Mouse (Mus musculus) CH12F3 (cell line): ENCODE data around the gene Olfr1258.
"Not testable (repeated sequence)": the region's sequence is repeated elsewhere in the genome, so short reads cannot be mapped to it uniquely, and the experiment has no call there.

Source experiments
- in situ Hi-C: fragments of 300-500 bp; cut with MboI; formaldehyde crosslinking; loops from 2 replicates; pipeline ENCODE4 v1.14.3; 2020; ENCODE audit warnings: low sequenced_read_pairs

The Olfr1258 gene

DNA sequence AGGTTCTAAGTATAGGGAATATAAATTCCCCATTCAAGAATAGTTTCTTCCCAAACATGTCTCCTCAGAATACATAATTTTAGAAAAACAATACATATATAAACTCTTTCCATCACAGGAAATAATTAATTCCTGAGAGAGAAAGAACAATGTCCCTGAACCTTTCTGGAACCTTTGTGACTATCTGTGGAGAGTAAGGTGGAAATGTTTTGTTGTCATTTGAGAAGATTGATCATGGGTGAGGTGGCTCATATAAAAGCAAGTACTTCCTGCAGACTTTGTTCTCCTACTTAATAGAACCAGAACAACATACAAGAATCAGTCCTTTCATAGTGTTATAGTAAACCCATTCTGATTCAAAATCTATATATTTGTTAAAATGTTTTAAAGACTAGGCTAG lies at the start of gene Olfr1258:
TSS of gene Olfr1258 (plus strand) at position 301 of the 400 bp plus-strand sequence.
- in situ Hi-C loops = no loop called here

DNA sequence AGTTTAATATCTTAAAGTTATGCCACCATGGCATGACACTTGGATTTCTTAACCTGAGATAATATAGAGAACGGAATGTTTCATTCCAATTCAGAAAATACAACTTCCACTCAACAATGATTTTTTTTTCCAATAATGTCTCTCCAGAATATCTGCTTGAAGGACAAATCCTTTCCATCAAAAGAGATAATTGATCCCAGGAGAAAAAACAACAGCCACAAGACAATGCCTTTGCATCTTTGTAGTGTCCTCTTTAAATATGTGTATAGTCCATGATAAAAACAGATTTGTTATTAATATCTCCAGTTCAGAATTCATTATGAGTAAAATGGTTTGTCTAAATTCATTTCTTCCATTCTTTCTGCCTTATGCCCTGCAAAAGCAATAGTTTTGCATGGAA lies 49.0 kb upstream of the Olfr1258 start, which contains the start of gene Olfr1257:
TSS of gene Olfr1257 (plus strand) at position 301 of the 400 bp plus-strand sequence.
- in situ Hi-C loops = no loop called here

DNA sequence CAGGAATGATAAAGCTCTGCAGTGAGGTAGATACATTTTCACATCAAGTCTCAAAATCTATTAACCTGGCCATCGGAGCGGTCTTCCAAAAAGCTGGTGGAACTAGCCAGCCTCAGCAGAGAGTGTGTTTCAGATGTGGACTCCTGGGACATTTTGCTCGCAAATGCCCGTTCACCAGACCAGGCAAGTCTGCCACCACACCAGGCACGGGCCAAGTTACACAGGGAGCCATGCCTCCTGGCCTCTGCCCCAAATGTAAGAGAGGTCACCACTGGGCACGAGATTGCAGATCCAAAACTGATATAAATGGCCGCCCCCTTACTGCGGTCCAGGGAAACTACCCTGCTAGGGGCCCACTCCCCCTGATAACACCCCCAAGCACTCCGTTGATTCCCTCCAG lies 14.5 kb upstream of the Olfr1258 start:
- in situ Hi-C loops = not testable (repeated sequence)

DNA sequence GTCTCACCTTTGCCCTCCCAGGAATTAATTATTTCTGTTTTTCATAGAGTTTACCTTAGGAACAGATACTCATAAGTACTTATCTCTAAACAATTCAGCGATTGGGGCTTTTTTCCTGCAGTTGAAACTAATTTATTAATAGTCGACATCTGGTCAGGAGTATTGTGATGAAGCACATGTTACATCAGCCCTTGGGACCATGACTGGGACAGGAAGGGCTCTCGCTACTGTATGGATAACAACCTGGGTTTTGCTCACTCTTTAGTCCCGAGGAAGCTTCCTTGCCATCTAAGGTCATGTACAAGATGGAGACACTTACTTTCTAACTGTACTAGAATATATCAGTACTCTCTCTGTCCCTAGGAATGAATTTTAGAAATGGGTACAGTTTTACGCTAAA lies 21.5 kb downstream of the Olfr1258 start, which contains the start of gene Olfr1259:
TSS of gene Olfr1259 (minus strand) at position 101 of the 400 bp plus-strand sequence.
- in situ Hi-C loops = no loop called here

DNA sequence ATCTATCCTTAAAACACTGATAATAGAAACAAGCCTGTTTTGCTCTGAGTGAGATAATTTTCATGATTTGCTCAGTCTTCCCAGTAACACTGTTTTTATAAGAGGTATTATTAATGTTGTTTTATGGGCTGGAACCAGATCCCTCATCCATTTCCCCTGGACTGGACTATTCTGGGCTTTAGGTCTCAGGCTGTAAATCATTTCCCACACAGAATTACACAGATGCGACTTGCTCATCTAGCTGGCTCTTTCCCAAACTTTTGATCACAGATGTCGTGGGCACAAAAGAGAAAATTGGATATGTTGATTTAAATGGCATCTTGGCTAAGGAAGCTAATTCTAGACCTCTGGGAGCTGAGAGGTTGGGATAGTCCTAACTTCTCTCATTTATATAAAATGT lies 47.1 kb downstream of the Olfr1258 start, which contains the start of gene Olfr1260:
TSS of gene Olfr1260 (plus strand) at position 157 of the 400 bp plus-strand sequence.
- in situ Hi-C loops = no loop called here

DNA sequence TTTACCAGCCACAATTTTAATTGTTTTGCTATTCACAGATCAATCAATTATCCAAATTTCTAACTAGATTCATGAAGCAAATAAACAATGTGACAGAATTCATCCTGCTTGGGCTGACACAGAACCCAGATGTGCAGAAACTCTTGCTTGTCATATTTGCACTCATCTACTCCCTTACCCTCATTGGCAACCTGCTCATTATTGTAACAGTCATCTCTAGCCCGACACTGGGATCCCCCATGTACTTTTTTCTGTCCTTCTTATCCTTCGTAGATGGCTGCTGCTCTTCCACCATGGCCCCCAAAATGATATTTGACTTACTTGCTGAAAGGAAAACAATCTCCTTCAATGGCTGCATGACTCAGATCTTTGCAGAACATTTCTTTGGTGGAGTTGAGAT lies 50.6 kb downstream of the Olfr1258 start:
- in situ Hi-C loops = no loop called here
